Mouse (Mus musculus) testis, postnatal 14 days (tissue): ENCODE data around the gene Zfp827.
"Not testable (repeated sequence)": the region's sequence is repeated elsewhere in the genome, so short reads cannot be mapped to it uniquely, and the experiment has no call there.

Experiments used
- DNase-seq: peaks from one replicate; pipeline ENCODE4 v3.0.0; 2021; ENCODE audit warnings: low spot score

Gene Zfp827

DNA sequence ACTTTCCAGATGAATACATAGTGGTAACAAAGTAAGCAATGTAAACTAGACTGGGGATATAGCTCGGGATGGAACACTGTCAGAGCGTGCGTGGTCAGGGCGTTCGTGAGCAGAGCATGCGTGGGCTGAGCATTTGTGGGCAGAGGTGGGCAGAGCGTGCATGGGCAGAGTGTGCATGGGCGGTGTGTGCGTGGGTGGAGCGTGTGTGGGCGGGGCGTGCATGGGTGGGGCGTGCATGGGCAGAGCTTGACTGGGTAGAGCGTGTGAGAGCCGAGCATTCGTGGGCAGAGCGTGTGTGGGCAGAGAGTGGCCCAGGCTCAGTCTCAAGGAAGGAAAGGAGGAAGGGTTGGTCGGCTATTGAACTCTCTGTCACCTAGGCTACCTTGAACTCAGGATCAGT, 84.2 kb downstream of the Zfp827 start:
- DNase-seq, result no peak

DNA sequence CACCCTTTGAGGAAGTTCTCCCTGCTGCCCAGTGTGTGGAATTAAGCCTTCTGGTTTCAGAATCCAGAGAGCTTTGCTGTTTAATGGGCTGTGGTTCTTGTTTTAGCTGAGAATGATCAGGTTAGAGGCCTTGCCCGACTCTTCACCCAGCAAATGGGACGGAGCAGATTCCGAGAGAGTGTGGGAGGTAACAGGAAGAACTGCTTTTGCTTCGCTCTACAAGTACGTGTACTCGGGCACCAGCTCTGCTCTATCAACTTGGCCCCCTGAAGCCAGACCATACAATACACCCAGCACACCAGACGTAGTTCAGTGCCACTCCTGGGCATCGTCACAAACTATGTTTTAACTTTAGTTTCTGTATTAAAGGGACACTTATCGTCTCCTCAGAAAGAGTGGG, 85.3 kb downstream of the Zfp827 start:
- DNase-seq, result no peak

- DNase-seq, result no peak
Observed at GRCm38 (mm10) chr8:79114561-79114960, 86.3 kb downstream of the Zfp827 start.

DNA sequence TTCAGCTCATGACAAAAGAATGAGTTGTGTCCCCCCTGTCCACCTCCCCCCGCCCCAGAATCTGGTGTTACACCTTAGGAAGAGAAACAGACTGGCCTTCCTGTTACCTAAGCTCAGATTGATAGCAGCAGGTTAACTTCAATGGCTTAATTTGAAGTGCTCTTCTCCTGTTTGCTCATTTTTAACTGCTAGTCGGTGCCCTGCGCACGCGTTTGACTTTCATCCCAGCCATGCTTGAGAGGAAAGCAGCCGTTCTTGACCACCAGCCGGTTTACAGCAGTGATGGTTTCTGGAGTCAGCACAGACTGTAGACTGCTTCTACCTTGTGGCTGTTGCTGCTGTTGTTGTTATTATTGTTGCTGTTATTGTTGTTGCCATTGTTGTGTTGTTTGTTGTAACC, 88.2 kb downstream of the Zfp827 start:
- no peak for DNase-seq

DNA sequence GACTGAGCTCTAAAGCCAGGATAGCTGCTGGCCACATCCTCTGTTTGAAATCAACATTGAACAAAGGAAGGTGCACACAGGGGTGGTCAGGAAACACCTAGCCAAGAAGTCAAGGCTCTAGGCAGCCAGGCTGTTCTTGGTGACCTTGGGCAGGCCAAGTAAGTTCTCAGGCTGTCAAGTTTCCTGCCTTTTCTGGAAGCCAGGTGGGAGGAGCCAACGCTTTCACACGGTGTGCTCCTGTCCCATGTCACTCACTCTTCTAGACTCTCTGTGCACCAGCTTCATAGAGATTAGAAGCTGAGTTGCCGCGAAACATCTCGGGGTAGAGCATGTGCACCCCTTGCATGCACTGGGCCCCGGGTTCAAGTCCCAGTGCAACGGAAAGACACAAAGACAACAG, 89.5 kb downstream of the Zfp827 start:
- DNase-seq, result no peak

DNA sequence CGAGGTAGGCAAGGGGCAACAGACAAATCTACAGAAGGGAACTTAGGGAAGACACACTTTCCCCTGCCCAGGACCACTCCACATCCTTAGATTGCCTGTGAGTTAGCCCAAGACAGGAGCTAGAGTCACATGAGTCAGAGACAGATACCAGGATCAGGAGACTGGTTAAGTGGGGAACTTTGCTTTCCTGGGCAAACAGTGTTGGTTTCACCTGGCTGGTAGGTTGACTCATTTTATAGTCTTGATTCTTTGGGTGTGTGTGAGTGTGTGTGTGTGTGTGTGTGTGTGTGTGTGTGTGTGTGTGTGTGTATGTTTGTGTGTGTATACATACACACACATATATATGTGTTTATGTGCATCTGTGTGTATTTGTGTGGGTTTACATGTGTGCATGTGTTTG, 93.4 kb downstream of the Zfp827 start:
- DNase-seq, result no peak

- DNase-seq, result no peak
Observed at GRCm38 (mm10) chr8:79124231-79124630, 96.0 kb downstream of the Zfp827 start.

DNA sequence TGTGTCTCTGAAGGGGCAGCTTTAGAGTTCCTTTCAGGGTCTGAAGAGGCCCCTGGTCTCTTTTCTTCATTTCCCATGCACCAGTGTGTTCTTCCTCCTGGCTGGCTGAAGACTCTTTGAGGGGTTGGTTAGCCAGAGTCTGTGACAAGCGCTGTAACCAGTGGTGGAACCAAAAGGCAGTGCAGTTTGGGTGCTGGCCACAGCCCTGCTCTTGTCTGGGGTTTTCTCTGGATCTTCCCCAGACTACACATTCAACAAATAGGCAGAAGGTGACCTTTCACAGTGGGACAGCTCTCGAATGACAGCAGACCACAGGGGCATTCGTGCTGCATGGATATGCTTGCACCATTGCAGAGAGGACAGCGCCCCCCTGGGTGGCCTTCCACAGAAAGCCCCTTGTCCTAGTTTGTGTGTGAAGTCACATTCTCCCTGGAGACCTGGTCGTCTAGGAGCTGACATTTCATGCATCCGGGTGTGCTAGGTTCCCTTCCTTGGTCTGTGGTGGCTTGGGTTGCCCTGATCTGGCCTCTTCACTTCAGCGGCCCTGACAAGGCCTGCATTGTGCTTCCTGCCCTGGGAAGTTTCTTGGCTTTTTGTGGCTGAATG, 99.1 kb downstream of the Zfp827 start:
- no peak for DNase-seq

DNA sequence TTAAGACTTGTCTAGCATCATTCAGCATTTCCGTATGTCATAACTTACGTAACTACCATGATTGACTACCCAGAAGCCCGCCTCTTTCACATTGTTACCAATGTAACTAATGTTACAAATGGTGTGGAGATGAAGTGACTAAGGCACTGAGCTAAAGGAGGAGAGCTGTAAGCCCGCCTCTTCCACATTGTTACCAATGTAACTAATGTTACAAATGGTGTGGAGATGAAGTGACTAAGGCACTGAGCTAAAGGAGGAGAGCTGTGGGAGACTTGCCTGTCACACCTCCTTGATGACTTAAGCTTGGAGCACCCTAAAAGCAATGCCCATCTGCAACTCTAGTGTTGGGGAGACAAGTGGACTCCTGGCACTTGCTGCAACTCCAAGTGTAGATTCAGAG, 100.3 kb downstream of the Zfp827 start:
- DNase-seq, result not testable (repeated sequence)

GRCm38 (mm10) chr8:79139614-79140013, 111.4 kb downstream of the Zfp827 start:
- DNase-seq, result no peak

DNA sequence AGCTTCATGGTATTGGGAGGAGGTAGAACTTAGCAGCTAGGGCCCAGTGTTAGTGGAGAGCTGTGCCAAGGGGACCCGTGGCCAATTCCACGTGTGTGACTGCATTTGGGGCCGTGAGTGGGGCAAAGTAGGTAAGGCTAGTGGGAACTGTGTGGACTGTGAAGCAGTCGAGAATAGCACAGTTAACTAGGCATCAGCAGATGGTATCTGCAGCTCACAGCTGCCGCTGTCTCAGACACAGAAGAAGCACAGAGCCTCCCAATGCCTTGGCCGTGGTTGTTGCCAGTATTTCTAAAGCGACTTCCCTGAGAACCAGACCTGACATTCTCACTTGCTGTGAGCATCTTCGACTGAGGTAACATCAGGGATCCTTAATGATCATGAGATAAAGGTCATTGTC, 112.7 kb downstream of the Zfp827 start:
- DNase-seq, result no peak

DNA sequence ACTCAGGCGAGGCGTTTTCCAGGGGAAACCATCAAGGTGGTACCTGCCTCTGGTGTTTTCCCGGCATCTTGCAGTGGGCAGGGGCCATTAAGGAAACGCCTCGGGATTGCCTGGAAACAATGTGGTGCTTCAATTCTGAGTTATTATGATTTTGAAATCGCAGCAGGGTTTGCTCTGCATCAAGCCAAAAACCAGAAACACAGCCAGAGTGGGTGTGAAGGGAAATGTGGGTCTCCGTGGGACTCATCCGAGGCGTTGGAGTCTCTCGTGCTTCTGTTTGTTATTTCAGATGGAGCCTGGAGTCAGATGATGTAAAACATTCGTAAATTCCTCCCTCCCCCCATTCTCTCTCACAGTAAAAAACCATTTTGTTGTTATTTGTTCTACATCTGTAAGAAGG, 113.4 kb downstream of the Zfp827 start:
- no peak for DNase-seq

GRCm38 (mm10) chr8:79143729-79144128, 115.5 kb downstream of the Zfp827 start:
- DNase-seq, result no peak

- no peak for DNase-seq
Observed at GRCm38 (mm10) chr8:79145210-79145609, 117.0 kb downstream of the Zfp827 start.

DNA sequence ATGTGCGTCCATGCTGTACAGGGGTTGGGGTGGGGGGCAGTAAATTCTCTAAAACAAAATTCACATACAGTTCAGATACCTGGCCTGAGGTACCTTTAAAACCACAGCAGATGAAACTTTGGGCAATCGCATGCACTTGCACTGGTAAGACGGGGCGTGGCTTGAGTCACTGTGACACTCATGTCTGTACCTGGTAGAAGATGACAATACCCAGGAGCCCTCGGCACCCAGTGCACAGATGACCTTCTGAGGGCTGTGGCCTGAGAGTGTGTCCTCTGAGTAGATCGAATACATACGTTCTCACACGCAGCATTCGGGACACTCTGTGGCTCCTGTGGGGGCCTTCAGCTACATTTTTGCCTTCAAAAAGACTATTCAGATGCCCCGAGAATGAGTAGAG, 117.4 kb downstream of the Zfp827 start:
- DNase-seq, result no peak

GRCm38 (mm10) chr8:79148799-79149198, 120.6 kb downstream of the Zfp827 start:
- DNase-seq, result no peak

DNA sequence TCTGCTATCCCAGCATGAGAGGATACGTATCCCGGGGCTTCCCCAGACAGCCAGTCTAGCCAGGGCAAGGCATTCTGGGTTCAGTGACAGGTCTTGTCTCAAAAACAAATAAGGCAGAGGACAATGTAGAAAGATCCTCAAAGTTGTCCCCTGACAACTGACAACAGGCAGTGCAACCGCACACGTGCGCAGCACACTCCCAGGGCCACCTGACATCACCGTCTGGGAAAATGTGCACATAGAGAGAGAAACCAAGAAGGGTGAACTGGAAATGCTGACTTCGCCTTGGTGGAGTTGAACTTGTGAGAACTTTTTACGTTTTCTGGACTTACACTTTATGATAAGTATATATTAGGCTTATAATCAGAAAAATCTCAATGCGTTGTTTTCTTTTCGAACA, 121.6 kb downstream of the Zfp827 start:
- DNase-seq, result no peak

DNA sequence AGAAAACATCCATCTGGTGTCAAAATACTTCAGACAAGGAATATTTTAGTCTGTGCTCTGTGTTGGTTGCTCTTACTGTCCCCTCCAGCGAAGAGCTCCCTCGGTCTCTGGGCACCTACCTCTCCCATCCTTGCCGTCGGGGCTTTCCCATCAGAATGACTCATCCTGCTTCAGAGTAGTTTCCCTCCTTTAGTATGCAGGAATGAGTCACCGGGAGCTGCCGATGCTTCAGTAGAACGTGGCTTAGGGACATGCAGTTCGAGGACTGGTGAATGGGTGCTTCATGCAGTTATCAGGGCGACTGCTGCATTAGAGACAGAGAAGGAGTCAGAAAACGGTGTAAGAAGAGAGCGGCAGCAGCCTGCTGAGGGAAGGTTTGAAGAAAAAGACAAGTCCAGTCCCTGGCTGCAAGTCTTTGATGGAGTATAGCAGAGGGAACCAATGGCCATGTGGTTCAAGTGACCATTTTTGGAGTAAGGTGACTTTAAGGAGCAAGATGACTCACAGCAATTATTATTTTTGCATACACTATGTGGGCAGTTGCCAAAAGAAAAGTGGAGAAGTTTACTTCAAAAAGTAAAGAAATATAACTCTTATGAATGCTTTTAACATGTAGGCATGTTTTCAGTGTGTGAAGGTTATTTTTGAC, 122.4 kb downstream of the Zfp827 start:
- no peak for DNase-seq

DNA sequence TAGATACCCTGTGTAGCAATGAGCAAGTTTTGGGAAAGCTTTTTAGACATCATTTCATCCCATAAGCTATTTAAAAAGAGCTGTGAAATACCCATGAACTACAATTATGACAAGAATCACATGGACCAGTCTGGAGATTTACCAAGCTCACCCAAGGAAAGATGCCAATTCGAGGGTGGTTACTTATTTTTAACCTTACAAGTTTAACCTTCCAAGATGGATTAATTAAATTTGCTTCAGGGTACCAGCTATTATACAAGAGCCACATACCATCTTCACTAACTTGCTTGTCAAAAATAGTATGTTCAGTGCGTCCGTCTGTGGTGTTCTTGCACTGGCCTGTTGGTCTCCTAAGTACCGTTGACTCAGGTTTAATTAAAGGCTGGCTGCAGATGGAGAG, 123.4 kb downstream of the Zfp827 start:
- DNase-seq, result no peak

DNA sequence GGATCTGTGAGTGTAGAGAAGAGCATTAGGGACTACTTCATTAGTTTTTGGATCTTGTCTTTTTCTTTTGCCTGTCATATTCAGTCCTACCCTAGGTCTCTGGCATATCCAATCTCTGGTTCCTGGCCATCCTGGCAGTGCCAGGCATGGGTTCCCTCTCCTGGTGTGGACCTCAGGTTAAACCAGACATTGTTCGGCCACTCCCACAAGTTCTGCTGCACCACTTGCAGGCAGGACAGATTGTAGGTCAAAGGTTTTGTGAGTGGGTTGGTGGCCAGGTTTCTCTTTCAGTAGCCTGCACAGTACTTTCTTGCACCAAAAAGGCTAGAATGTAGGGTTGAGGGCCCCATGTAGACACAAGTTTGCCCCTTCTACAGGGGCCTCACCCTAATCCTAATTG, 125.0 kb downstream of the Zfp827 start:
- DNase-seq, result no peak

GRCm38 (mm10) chr8:79153637-79154036, 125.4 kb downstream of the Zfp827 start:
- DNase-seq, result no peak

- no peak for DNase-seq
Observed at GRCm38 (mm10) chr8:79155556-79156161, 127.4 kb downstream of the Zfp827 start.

GRCm38 (mm10) chr8:79157366-79157765, 129.1 kb downstream of the Zfp827 start:
- no peak for DNase-seq

DNA sequence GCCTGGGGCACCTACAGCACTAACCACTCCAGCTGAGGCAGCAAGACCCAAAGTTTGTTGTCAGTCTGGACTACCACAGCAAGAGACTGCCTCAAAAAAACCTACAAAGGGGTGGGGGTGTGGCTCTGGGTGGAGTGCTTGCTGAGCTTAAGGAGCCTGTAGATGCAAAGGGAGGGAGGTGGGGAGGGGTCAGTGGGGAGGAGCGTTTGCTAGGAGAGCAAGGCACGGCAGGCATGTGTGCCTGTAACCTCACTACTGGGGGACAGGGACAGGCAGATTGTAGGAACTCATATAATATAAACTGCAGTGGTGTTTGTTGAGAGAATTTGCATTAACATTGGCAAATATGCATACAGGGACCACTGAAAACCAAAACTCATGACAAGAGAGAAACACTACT, 130.1 kb downstream of the Zfp827 start:
- no peak for DNase-seq
